Mouse (Mus musculus): Measurements from ENCODE around the gene Dtl. TPM values are rescaled to one million over a fixed set of nuclear protein-coding genes. Genes with fewer than 3 reads are reported as not detected.

The Dtl gene
- total RNA-seq (2023) = 6.7 to 9.2 TPM (median 7.4 TPM) in 4 replicates

GRCm38 (mm10) chr1:191575458-191576247 lies at the start of gene Dtl, which contains the start of gene Ints7:
TSS of gene Dtl (minus strand) at chr1:191575544.
TSS of gene Ints7 (plus strand) at chr1:191575636.

Other genes starting within 250 kb of the Dtl start
- gene Tmem206, start 249.6 kb downstream of the Dtl start, total RNA-seq (2023) = 36.7 to 43.2 TPM (median 39.3 TPM) in 4 replicates
- 217 to 241 TPM (median 230 TPM) in 4 replicates for gene Ppp2r5a, start 172.3 kb downstream of the Dtl start, total RNA-seq (2023)
- 67.4 to 76.2 TPM (median 71.3 TPM) in 4 replicates for gene Ints7, start 92 bp upstream of the Dtl start, total RNA-seq (2023)
- 106 to 124 TPM (median 114 TPM) in 4 replicates for gene Lpgat1, start 142.3 kb upstream of the Dtl start, total RNA-seq (2023)
- gene Nek2, start 245.9 kb upstream of the Dtl start, total RNA-seq (2023) = 1.4 to 2.5 TPM (median 1.9 TPM) in 4 replicates